Mouse (Mus musculus): ENCODE data around the gene Btg4. TPM values are rescaled to one million over a fixed set of nuclear protein-coding genes. Genes with fewer than 3 reads are reported as not detected.
A peak's percentile ranks its signal among the peaks of the same experiment; 100 is the strongest.

Btg4 gene
- polyA plus RNA-seq, 1 experiment from 2014 or later: not detected

DNA sequence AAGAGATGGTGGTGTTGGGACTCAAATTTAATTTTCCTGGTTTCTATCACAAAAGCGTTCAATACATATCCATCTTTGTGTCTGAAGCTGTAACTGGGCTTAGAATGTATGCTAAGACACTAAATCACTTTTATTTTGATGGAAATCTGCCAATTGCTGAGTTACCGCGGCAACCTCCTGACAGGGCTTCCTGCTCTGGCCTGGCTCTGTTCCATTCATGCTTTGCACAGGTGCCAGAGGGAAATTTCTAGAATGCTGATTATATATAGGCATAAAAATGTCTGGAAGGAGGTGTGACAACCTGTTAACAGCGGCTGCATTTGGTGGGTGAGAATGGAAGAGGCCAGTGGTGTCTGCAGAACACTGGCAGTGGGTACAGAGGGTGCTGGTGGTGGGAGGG lies 85.8 kb downstream of the Btg4 start:
- 69% methylated on average over 4 of the region's 4 CpGs for WGBS

DNA sequence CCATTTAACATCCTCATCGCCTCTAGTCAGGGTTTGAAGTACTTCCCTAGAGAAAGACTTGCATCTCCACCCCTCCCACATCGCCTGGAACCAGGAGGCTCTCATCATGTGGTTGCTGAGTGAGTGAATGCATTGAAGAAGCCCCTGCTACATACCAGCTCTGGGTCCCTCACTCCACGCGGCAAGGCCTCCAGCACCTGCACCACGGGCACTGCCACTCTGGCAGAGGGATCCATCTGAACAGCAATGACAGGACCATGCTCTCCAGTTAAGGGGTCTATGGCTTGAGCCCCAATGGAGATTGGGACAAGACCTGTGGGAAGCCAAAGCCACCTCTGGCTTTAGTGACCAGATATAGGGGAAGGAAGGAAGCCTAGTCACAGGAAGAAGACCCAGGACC lies 86.6 kb downstream of the Btg4 start:
- no peak overlapping the region for H3K27ac ChIP-seq (ENCODE audit: low read length)
- H3K4me1 ChIP-seq (ENCODE audit: control insufficient read depth, insufficient read depth, low read length): peaks cover 4% of the 10 kb centered on the region; the same call in 1 of the 2 replicates
- H3K9me3 ChIP-seq (ENCODE audit: control insufficient read depth, low read length): 0 out of 2 replicates have a peak, but pooled peaks cover 4% of the 10 kb centered on the region
- 74% methylated on average over 5 of the region's 5 CpGs for WGBS
- no peak overlapping the region for H3K9ac ChIP-seq (ENCODE audit: low read depth, low read length)
- no peak overlapping the region for H3K4me3 ChIP-seq (ENCODE audit: low read length)
- no peaks in the 10 kb centered on the region for H3K27me3 ChIP-seq (replicated peaks; ENCODE audit: control insufficient read depth, insufficient read depth, low read length)
- no peaks in the 10 kb centered on the region for H3K36me3 ChIP-seq (ENCODE audit: control insufficient read depth, insufficient read depth, low read length)
- no peak overlapping the region for H3K4me2 ChIP-seq (ENCODE audit: low read depth, low read length)
- no peak for ATAC-seq

More for the DNA sequence above, 85.8 kb downstream of the Btg4 start:
- ATAC-seq: no peak
- Histone ChIP-seq H3K4me3 (ENCODE audit: low read length) (no peak overlapping the region), H3K36me3 (ENCODE audit: control insufficient read depth, insufficient read depth, low read length) (no peaks in the 10 kb centered on the region), H3K9me3 (ENCODE audit: control insufficient read depth, low read length) (0 out of 2 replicates have a peak, but pooled peaks cover 4% of the 10 kb centered on the region), H3K4me1 (ENCODE audit: control insufficient read depth, insufficient read depth, low read length) (no peaks in the 10 kb centered on the region), H3K9ac (ENCODE audit: low read depth, low read length) (no peak overlapping the region), H3K27ac (ENCODE audit: low read length) (no peak overlapping the region), H3K4me2 (ENCODE audit: low read depth, low read length) (no peak overlapping the region), H3K27me3 (replicated peaks; ENCODE audit: control insufficient read depth, insufficient read depth, low read length) (no peaks in the 10 kb centered on the region)

DNA sequence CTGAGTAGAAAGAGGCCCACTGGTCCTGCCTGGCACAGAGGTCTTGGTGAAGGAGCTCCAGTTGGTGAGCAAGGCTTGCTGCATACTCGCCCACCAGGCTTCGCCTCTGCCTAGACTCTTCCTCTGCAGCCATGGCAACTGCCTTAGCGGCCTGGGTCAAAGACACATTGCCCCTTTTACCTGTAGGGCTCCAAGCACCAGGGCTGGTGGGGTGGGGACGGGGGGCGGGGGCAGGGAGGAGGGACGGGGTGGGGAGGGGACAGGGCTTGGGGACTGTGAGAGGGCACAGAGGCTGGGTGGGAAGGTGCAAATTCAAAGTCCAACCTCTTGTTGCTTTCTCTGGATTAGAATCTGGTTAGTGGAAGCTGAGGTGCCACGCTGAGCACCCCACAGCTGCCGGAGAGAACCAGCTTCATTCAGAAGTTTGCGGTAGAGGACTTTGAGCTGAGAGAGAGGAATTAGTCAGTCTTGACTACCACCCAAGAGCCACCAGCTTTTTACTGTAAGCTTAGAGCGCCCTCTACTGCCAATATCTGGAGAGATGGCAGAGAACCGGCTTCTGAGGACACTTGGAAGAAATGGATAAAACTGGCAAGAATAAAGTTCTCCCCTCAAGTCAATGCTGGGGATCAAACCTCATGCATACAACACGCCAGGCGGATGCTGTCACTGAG lies 91.5 kb downstream of the Btg4 start:
- H3K9ac ChIP-seq (ENCODE audit: low read depth, low read length): no peak overlapping the region
- peak overlapping the region; percentile 35 for H3K4me2 ChIP-seq (ENCODE audit: low read depth, low read length)
- no peaks in the 10 kb centered on the region for H3K36me3 ChIP-seq (ENCODE audit: control insufficient read depth, insufficient read depth, low read length)
- ATAC-seq: peak; percentile 81
- peaks cover 4% of the 10 kb centered on the region; the same call in 1 of the 2 replicates for H3K4me1 ChIP-seq (ENCODE audit: control insufficient read depth, insufficient read depth, low read length)
- H3K9me3 ChIP-seq (ENCODE audit: control insufficient read depth, low read length): no peaks in the 10 kb centered on the region
- H3K4me3 ChIP-seq (ENCODE audit: low read length): no peak overlapping the region
- H3K27ac ChIP-seq (ENCODE audit: low read length): no peak overlapping the region
- 0 out of 2 replicates have a peak, but pooled peaks cover 2% of the 10 kb centered on the region for H3K27me3 ChIP-seq (replicated peaks; ENCODE audit: control insufficient read depth, insufficient read depth, low read length)
- WGBS: 19% methylated on average over 13 of the region's 13 CpGs

DNA sequence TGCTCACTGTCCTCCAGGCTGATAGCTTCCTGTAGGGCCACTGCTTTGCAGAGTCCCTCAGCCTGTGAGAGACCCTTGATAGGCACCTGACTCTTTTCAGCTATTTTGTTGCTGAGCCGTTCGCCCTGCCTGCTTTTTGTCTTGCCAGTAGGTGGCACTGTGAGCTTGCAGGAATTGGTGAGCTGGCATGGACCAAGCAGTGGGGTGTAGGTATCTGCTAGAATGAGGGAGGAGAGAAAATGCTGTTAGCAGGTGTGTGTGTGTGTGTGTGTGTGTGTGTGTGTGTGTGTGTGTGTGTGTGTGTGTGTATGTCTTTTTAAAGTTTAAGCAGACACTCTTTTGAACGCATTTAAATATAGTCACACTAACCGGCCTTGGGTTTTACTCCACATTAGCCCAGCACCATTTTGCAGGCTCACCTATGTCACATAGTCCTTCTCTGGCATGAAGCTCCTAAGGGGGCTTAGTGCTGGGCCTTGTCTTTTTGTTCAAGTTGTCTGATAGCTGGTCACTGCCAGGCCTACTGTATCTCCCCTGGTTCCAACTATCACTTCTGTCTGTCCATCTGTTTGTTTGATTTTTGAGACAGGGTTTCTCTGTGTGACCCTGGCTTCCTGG lies 101.2 kb downstream of the Btg4 start:
- H3K9ac ChIP-seq (ENCODE audit: low read depth, low read length): no peak overlapping the region
- H3K36me3 ChIP-seq (ENCODE audit: control insufficient read depth, insufficient read depth, low read length): no peaks in the 10 kb centered on the region
- no peaks in the 10 kb centered on the region for H3K4me1 ChIP-seq (ENCODE audit: control insufficient read depth, insufficient read depth, low read length)
- H3K9me3 ChIP-seq (ENCODE audit: control insufficient read depth, low read length): no peaks in the 10 kb centered on the region
- H3K27ac ChIP-seq (ENCODE audit: low read length): no peak overlapping the region
- H3K27me3 ChIP-seq (replicated peaks; ENCODE audit: control insufficient read depth, insufficient read depth, low read length): peaks cover 2% of the 10 kb centered on the region; the same call in 1 of the 2 replicates
- peak; percentile 77 for ATAC-seq
- no peak overlapping the region for H3K4me2 ChIP-seq (ENCODE audit: low read depth, low read length)
- H3K4me3 ChIP-seq (ENCODE audit: low read length): no peak overlapping the region
- 29% methylated on average over 4 of the region's 4 CpGs for WGBS

DNA sequence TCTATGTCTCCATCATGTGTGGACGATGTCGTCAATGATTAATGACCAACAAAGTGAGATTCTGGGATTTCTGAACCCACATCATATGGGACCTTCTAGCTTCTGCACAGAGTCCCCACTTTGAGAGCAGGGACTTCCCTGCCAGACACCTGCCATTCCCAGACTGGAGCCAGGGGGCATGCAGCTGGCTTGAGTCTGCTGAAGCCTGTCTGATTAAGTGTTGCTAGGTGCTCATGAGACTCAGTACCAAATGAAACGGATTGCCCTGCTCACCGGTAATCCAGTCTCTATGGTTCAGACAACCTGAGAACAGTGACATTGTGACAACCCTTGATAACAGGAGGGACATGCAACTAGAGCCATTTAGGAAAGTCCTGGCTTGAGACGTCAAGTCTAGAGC lies 103.3 kb downstream of the Btg4 start:
- Histone ChIP-seq H3K4me3 (ENCODE audit: low read length) (no peak overlapping the region), H3K9me3 (ENCODE audit: control insufficient read depth, low read length) (no peaks in the 10 kb centered on the region), H3K4me2 (ENCODE audit: low read depth, low read length) (no peak overlapping the region), H3K27ac (ENCODE audit: low read length) (no peak overlapping the region), H3K4me1 (ENCODE audit: control insufficient read depth, insufficient read depth, low read length) (no peaks in the 10 kb centered on the region), H3K27me3 (replicated peaks; ENCODE audit: control insufficient read depth, insufficient read depth, low read length) (peaks cover 2% of the 10 kb centered on the region; the same call in 1 of the 2 replicates), H3K9ac (ENCODE audit: low read depth, low read length) (no peak overlapping the region), H3K36me3 (ENCODE audit: control insufficient read depth, insufficient read depth, low read length) (no peaks in the 10 kb centered on the region)
- ATAC-seq: no peak
- 90% methylated on average over 5 of the region's 5 CpGs for WGBS

DNA sequence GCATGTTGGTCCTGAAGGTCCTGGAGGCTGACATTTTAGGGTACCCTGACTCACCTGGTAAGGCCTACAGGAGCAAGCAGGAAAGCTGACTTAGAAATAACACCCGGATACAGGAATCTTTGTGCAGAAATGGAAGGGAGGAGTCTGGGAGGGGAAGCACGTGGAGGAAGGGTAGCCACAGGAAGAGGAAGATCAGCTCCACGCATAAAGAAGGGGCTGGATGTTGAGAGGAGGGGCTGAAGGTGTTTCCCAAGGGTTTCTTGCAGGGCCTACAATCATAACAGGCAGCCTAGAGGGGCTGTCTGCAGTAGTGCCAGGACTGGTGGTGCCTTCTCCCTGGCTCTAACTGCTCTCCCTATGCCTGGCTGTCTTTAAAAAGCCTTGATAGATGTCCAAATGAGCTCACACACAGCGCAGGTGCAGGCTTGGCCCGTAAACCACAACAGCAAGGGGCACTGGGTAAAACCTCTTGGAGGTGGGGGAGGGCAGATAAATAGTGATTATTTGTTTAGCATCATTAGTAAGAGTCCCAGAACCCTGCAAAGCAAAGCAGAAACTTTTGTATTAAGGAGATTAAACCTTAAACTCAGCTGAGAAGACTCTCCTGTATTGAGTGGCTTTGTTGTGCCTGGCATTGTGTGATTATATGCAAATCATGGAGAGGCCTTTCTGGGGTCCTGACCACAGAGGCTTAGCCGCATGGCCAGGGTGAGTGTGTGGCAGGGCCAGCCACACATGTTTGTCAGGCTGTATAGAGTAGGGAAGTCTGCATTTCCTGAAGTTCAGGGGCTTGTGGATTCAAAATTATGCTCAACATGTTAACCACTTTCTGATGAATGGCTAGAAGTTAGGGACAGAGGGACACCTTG lies 104.8 kb downstream of the Btg4 start, which contains the start of gene Gm32742:
TSS of gene Gm32742 (minus strand) at position 206 of the 869 bp plus-strand sequence.
- no peaks in the 10 kb centered on the region; the same call in 1 of the 2 replicates for H3K27me3 ChIP-seq (replicated peaks; ENCODE audit: control insufficient read depth, insufficient read depth, low read length)
- H3K27ac ChIP-seq (ENCODE audit: low read length): no peak within 1 kb of the TSS
- H3K4me1 ChIP-seq (ENCODE audit: control insufficient read depth, insufficient read depth, low read length): no peaks in the 10 kb centered on the region
- no peaks in the 10 kb centered on the region for H3K36me3 ChIP-seq (ENCODE audit: control insufficient read depth, insufficient read depth, low read length)
- H3K9me3 ChIP-seq (ENCODE audit: control insufficient read depth, low read length): no peaks in the 10 kb centered on the region
- H3K4me2 ChIP-seq (ENCODE audit: low read depth, low read length): no peak within 1 kb of the TSS
- H3K9ac ChIP-seq (ENCODE audit: low read depth, low read length): no peak within 1 kb of the TSS
- no peak for ATAC-seq
- no peak within 1 kb of the TSS for H3K4me3 ChIP-seq (ENCODE audit: low read length)
- 45% methylated on average over 6 of the region's 6 CpGs for WGBS

DNA sequence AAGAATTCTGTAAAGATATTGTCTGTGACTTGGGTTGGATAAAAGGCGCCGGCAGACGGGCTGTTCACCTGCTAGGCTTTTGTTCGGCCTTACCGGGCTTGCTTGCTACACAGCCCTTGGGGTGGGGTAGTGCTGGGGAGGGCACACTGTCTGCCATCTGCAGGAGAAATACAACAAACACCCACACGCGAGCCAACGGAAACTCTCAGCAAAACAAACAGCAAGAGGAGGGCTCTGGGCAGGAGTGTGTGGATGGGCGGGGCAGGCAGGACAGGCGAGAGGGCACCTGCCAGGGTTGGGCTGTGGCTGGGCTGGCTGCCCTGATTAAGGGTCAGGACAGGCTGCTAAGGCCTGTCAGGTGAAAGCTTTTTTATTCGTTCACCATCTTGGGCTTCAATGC lies 107.3 kb downstream of the Btg4 start:
- Histone ChIP-seq H3K36me3 (ENCODE audit: control insufficient read depth, insufficient read depth, low read length) (no peaks in the 10 kb centered on the region), H3K27me3 (replicated peaks; ENCODE audit: control insufficient read depth, insufficient read depth, low read length) (no peaks in the 10 kb centered on the region), H3K9ac (ENCODE audit: low read depth, low read length) (no peak overlapping the region), H3K4me2 (ENCODE audit: low read depth, low read length) (no peak overlapping the region), H3K4me1 (ENCODE audit: control insufficient read depth, insufficient read depth, low read length) (no peaks in the 10 kb centered on the region), H3K4me3 (ENCODE audit: low read length) (no peak overlapping the region), H3K9me3 (ENCODE audit: control insufficient read depth, low read length) (no peaks in the 10 kb centered on the region), H3K27ac (ENCODE audit: low read length) (no peak overlapping the region)
- whole genome bisulfite sequencing: 51% methylated on average over 11 of the region's 11 CpGs
- peak; percentile 56; the same call in 1 of the 2 replicates for ATAC-seq

DNA sequence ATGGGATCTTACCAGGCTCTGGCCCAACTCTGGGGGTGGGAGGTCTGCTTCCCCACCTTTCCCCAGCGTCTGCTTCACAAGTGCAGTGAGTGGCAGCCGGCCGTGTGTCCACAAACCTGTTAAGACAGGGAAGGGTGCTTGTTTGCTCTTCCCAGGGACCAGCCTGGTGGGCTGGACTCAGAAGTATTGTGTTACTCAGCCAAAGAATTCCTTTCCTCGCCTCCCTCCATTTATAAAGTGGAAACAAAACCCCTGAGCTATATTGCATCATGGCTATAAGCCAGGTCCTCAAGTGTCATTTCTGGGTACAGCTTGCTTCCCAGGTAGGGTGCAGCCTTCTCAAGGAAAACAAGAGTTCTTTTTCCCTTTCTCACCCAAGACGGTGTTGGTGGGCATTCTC lies 108.0 kb downstream of the Btg4 start:
- Histone ChIP-seq H3K4me1 (ENCODE audit: control insufficient read depth, insufficient read depth, low read length) (no peaks in the 10 kb centered on the region), H3K4me2 (ENCODE audit: low read depth, low read length) (no peak overlapping the region), H3K9me3 (ENCODE audit: control insufficient read depth, low read length) (no peaks in the 10 kb centered on the region), H3K27me3 (replicated peaks; ENCODE audit: control insufficient read depth, insufficient read depth, low read length) (no peaks in the 10 kb centered on the region), H3K4me3 (ENCODE audit: low read length) (no peak overlapping the region), H3K9ac (ENCODE audit: low read depth, low read length) (no peak overlapping the region), H3K27ac (ENCODE audit: low read length) (no peak overlapping the region), H3K36me3 (ENCODE audit: control insufficient read depth, insufficient read depth, low read length) (no peaks in the 10 kb centered on the region)
- ATAC-seq: no peak
- 61% methylated on average over 5 of the region's 5 CpGs for WGBS

DNA sequence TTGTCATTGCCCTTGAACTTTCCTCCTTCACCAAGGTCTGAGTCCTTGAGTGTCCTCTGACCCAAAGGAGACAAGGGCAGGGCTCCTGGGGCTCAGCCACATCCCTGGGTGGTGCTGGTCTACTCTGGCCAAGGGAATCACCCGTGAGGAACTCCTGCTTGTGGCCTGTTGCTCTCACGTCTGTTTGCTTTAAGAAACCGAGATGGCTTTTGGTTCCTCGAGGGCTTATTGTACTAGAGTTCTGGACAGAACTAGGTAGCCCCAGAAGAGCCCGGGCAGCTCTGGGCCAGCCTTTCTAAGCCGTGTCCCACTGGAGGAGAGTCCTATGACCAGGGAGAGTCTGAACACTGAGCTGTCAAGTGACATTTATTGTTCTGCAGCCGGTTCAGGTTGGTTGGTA lies 108.4 kb downstream of the Btg4 start:
- Histone ChIP-seq H3K36me3 (ENCODE audit: control insufficient read depth, insufficient read depth, low read length) (no peaks in the 10 kb centered on the region), H3K4me2 (ENCODE audit: low read depth, low read length) (no peak overlapping the region), H3K4me3 (ENCODE audit: low read length) (no peak overlapping the region), H3K27ac (ENCODE audit: low read length) (no peak overlapping the region), H3K4me1 (ENCODE audit: control insufficient read depth, insufficient read depth, low read length) (no peaks in the 10 kb centered on the region), H3K27me3 (replicated peaks; ENCODE audit: control insufficient read depth, insufficient read depth, low read length) (no peaks in the 10 kb centered on the region), H3K9ac (ENCODE audit: low read depth, low read length) (no peak overlapping the region), H3K9me3 (ENCODE audit: control insufficient read depth, low read length) (no peaks in the 10 kb centered on the region)
- WGBS: 76% methylated on average over 7 of the region's 7 CpGs
- no peak for ATAC-seq
